Mouse (Mus musculus) olfactory bulb, adult 2 months (tissue): ENCODE measurements around the gene Pald1. TPM values are rescaled to one million over a fixed set of nuclear protein-coding genes. Genes with fewer than 3 reads are reported as not detected.

Source experiments
- H3K27ac ChIP-seq: fragments of 200-500 bp; 2 replicates; pipeline ENCODE4 v1.5.1; 2012; ENCODE audit warnings: low read depth, low read length; ENCODE audit not compliant: insufficient read depth
- H3K4me1 ChIP-seq: fragments of 200-500 bp; 2 replicates; pipeline ENCODE4 v1.6.1; 2012; ENCODE audit warnings: low read length; ENCODE audit not compliant: control insufficient read depth, insufficient read depth
- H3K4me3 ChIP-seq: fragments of 200-500 bp; 2 replicates; pipeline ENCODE4 v1.5.1; 2012; ENCODE audit warnings: mild to moderate bottlenecking, low read depth, low read length, moderate library complexity; ENCODE audit not compliant: insufficient read depth
- CTCF ChIP-seq: fragments of 200-500 bp; IDR thresholded peaks from 2 replicates; pipeline ENCODE4 v1.5.1; 2012; ENCODE audit warnings: low read depth, mild to moderate bottlenecking, low read length, moderate library complexity; ENCODE audit not compliant: insufficient read depth
- POLR2A ChIP-seq: fragments of 200-500 bp; IDR thresholded peaks from 2 replicates; pipeline ENCODE4 v1.6.1; 2012; ENCODE audit warnings: mild to moderate bottlenecking, low read depth, low read length, moderate library complexity; ENCODE audit not compliant: insufficient read depth
- WGBS: fragments of 180-500 bp; shearing (Covaris S2); methylation state at CpG from one replicate; pipeline ENCODE4 v1.1.7; 2018; 5-methylcytosine and 5-hydroxymethylcytosine counted together
- polyA plus RNA-seq: library from polyadenylated mRNA; stranded (reverse); fragments of >200 nt; gene quantifications from 2 replicates; pipeline ENCODE4 v1.2.4, GENCODE M21; 2012; ENCODE audit warnings: low replicate concordance; ENCODE audit not compliant: missing spikeins, insufficient read depth, insufficient read length

The Pald1 gene
- polyA plus RNA-seq, 1 experiment = not detected

DNA sequence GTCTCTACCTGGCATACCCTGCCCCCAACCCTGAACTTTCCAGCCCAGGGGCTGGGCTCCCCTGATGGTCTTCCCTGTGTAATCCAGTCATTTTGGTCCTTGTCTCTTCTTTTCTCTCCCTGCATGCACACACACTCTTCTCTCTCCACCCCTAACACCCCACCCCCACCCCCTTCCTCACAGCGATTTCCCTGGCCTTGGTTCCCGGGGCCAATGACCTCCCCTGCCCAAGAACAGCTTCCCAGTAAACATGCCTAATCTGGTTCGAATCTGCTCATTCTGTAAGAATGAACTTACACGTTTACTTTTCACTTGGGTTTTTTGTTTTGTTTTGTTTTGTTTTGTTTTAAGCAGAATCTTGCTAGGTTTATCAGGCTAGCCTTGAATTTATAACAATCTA, 26.4 kb upstream of the Pald1 start:
- H3K4me1 ChIP-seq = no peaks in the 10 kb centered on the region
- no peak overlapping the region for H3K27ac ChIP-seq
- H3K4me3 ChIP-seq = no peak overlapping the region
- WGBS = 22% methylated on average over 4 of the region's 4 CpGs
- no peak for TF ChIP-seq POLR2A
- no peak for TF ChIP-seq CTCF

DNA sequence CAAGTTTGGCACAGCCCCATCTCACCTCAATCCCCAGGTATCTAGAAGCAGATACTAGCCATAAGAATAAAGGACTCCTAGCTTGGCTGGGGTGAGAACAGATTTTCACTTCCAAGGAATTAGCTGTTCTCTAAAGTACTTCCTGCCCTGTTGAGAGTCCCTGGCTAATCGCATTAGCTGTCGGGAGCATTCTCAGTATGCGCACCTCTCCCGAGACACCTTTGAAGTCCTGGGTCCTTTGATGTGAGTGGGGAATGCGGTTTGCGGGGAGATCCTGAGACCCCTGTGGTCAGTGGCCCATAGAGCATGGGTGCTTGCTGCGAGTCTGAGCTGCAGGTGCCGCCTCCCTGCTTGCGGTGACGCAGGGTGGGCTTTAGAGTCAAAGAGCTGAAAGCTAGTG, 22.6 kb upstream of the Pald1 start:
- no peak overlapping the region for H3K4me3 ChIP-seq
- 25% methylated on average over 10 of the region's 10 CpGs for WGBS
- no peak overlapping the region for H3K27ac ChIP-seq
- H3K4me1 ChIP-seq = no peaks in the 10 kb centered on the region
- no peak for TF ChIP-seq POLR2A
- TF ChIP-seq CTCF = no peak

DNA sequence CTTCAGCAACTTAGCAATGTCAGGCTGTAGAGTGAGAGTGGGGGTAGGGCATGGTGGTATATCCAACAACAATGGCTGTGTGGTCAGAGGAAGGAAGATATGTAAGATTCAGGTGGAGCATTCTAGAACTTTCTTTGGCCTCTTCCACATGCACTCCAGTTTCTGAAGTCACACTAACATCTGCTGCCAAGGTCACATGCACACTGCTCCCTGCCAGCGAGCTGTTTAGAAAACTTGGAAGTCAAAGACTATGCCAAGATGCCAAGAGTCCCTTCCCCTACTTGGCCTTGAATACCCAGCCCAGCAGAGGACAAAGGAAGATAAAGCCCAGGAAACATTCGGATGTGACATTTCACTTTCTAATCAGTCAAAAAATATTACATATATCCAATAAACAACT, 19.6 kb upstream of the Pald1 start:
- Histone ChIP-seq H3K27ac (no peak overlapping the region), H3K4me3 (no peak overlapping the region), H3K4me1 (peaks cover 4% of the 10 kb centered on the region)
- 49% methylated on average over 2 of the region's 2 CpGs for WGBS
- no peak for TF ChIP-seq POLR2A
- no peak for TF ChIP-seq CTCF

DNA sequence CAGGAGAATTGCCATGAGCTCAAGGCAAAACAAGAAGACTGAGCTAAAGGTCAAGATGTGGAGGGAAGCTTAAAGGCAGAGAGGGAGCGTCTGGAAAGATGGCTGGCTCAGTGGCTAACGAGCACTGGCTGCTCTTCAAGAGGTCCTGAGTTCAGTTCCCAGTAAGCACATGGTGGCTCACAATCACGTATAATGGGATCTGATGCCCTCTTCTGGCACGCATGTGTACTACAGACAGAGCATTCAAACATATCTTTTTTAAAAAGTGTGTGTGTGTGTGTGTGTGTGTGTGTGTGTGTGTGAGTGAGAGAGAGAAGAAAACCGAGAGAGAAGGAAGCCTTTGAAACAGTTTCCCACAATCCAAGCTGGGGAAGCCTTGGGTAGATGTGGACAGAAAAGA, 19.1 kb upstream of the Pald1 start:
- no peak for TF ChIP-seq CTCF
- TF ChIP-seq POLR2A = no peak
- 71% methylated on average over 5 of the region's 5 CpGs for WGBS
- H3K4me3 ChIP-seq = no peak overlapping the region
- peaks cover 4% of the 10 kb centered on the region for H3K4me1 ChIP-seq
- no peak overlapping the region for H3K27ac ChIP-seq

DNA sequence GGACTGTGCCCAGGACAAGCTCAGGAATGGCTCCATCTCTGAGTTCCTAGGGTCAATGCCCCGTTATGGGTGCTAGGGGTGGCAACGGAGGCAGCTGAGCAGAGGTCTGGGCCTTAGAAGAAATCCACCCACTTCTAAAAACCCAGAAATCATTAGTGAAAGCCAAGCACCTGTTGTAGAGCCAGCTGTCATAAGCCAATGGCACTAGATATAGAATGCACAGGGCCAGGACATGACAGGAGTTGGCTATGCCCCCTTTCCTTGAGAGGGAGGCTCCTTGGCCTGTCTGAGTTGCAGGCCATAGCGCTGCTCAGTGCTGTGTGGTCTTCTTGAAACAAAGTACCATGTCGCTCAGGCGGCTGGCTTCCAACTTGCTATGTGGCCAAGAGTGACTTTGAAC, 17.1 kb upstream of the Pald1 start:
- H3K4me1 ChIP-seq = peaks cover 4% of the 10 kb centered on the region
- no peak overlapping the region for H3K27ac ChIP-seq
- 95% methylated on average over 5 of the region's 5 CpGs for WGBS
- H3K4me3 ChIP-seq = no peak overlapping the region
- TF ChIP-seq CTCF = no peak
- no peak for TF ChIP-seq POLR2A

DNA sequence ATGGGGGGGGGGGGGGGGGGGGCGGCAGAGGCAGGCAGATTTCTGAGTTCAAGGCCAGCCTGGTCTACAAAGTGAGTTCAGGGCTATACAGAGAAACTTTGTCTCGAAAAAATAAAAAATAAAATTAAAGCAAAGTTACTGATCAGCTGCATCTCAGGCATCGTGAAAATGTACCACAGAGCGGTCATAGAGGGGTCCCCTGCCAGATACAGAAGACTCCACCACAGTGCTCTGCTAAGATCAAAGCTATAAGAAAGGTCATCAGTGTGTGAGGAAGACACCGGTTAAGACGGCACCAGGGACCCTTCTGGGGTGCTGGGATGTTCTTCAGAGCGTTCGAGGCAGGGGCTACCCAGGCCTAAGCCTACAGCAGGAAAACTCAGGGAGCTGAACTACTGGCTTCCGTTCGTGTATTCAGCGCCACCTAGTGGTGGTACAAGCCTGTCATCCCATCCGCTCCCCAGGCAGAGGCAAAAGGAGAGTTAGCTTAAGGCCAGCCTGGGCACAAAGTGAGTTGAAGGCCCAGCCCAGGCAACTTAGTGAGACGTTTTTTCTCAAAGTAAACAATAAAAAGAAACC, 15.9 kb upstream of the Pald1 start:
- TF ChIP-seq POLR2A (no peak), CTCF (peak; percentile 65)
- no peak overlapping the region for H3K4me3 ChIP-seq
- peaks cover 7% of the 10 kb centered on the region for H3K4me1 ChIP-seq
- 26% methylated on average over 13 of the region's 13 CpGs for WGBS
- H3K27ac ChIP-seq = no peak overlapping the region

DNA sequence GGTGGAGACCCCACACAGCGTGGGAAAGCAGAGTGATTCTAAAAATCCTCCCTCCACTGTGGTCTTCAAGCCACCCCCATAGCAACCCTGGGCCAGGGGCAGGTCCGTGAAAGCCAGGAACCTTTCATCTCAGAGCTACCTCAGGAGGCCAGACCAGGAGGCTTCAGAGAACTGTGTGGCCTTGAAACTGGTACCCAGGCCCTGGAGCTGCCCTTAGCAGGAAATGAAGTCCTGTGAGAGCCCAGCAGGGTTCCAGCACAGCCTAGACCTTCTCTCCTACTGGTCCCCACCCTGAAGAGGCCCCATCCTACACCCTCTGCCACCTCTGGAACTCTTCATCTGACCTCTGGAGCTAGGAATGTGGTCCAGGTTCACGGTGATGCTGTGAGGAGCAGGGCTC, 14.8 kb upstream of the Pald1 start:
- H3K4me3 ChIP-seq = no peak overlapping the region
- 58% methylated on average over 3 of the region's 3 CpGs for WGBS
- H3K27ac ChIP-seq = no peak overlapping the region
- H3K4me1 ChIP-seq = peaks cover 7% of the 10 kb centered on the region
- TF ChIP-seq CTCF (no peak), POLR2A (no peak)

DNA sequence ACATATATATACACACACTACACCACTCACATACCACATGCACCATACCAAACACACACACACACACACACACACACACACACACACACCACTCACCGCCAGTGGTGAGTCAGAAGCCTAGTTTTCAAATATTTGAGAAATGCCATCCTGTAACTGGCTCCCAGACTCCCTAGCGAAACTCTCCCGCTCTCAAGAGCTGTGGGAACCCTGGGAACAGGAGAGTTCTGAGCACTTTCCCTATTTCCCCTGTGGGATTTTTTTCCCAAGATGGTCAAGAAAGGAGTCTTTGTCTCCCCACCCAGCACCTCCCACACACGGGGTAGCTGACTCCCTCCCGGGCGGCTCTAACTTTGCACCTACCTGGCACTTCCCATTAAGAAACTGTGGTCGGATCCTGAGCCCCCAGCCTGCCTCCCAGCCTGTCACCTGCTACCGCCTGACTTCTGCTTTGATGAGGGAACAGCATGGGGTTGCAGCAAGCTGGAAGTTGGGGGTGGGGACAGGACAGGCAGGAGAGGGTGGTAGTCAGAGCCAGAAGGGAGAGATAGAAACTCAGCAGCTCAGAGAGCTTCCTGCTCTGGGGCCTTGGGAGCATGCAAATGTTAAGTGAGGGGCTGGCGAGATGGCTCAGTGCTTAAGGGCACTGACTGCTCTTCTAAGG, 11.3 kb upstream of the Pald1 start:
- TF ChIP-seq CTCF = no peak
- no peak for TF ChIP-seq POLR2A
- WGBS = 18% methylated on average over 9 of the region's 9 CpGs
- Histone ChIP-seq H3K27ac (no peak overlapping the region), H3K4me3 (no peak overlapping the region), H3K4me1 (peaks cover 7% of the 10 kb centered on the region)

DNA sequence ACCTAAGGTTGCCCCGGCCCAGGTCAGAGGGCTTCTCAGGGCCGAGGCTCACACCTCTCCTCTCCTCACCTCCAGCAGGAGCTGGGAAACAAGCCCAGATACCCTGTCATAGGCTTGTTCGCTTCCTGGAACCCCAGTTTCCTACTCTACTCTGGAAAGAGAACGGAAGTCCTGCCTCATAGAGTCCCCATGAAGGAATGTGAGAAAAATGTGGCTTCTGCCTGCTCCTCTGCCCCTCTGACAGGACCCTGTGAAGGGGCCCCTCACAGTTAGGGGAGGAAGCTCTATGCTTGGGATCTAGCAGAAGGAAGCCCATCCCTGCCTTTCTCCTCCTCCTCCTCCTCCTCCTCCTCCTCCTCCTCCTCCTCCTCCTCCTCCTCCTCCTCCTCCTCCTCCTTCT, 9.3 kb upstream of the Pald1 start:
- Histone ChIP-seq H3K4me1 (peaks cover 3% of the 10 kb centered on the region; the same call in 1 of the 2 replicates), H3K27ac (no peak overlapping the region), H3K4me3 (no peak overlapping the region)
- 77% methylated on average over 4 of the region's 4 CpGs for WGBS
- TF ChIP-seq POLR2A = no peak

DNA sequence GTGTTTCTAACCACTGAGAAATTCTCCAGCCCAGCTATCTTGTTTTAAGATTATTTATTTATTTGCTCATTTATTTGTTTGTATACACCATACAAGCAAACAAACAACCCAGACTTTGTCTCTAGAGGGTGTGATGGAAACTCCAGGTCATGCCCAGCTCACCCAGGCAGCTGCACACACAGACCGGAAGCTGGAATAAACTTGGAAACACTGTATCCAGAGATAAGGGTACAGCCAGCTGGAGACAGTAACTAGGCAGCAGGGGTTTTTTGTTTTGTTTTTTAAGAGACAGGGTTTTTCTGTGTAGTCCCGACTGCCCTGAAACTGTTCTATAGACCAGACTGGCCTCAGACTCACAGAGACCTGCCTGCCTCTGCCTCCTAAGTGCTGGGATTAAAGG, 6.8 kb upstream of the Pald1 start:
- TF ChIP-seq CTCF (no peak), POLR2A (no peak)
- Histone ChIP-seq H3K4me3 (no peak overlapping the region), H3K27ac (no peak overlapping the region), H3K4me1 (peaks cover 3% of the 10 kb centered on the region; the same call in 1 of the 2 replicates)
- 66% methylated on average over 2 of the region's 2 CpGs for WGBS
